ENCODE assay signal across 8 mouse cellular contexts in genomic region chrX:48255830-48256428, GRCm38 (mm10). TPM values are rescaled to one million over a fixed set of nuclear protein-coding genes. Genes with fewer than 3 reads are reported as not detected.
DNase-seq lines count a peak whose midpoint lies in the region; ATAC-seq lines count a peak whose summit lies in the region.

No protein-coding gene starts in this region.

- WGBS in heart, embryonic 11.5 days (ENCODE audit: insufficient replicate concordance): 19% methylated on average over 18 of the region's 18 CpGs
- WGBS in liver, embryonic 12.5 days (ENCODE audit: insufficient replicate concordance): 9% methylated on average over 18 of the region's 18 CpGs
- 18% methylated on average over 18 of the region's 18 CpGs for WGBS in neural tube, embryonic 15.5 days

- H3K4me3 ChIP-seq in heart, embryonic 11.5 days (ENCODE audit: low read depth, low read length): peak overlapping the region; percentile 56
- H3K4me3 ChIP-seq in liver, embryonic 12.5 days: peak overlapping the region; percentile 67
- peak overlapping the region; percentile 53 for H3K4me3 ChIP-seq in neural tube, embryonic 15.5 days (replicated peaks)

- no peaks in the 10 kb centered on the region for H3K9me3 ChIP-seq in heart, embryonic 11.5 days (replicated peaks; ENCODE audit: control insufficient read depth, low read length)
- H3K9me3 ChIP-seq in liver, embryonic 12.5 days (replicated peaks): no peaks in the 10 kb centered on the region
- no peaks in the 10 kb centered on the region for H3K9me3 ChIP-seq in neural tube, embryonic 15.5 days (replicated peaks)

- H3K4me2 ChIP-seq in heart, embryonic 11.5 days: peak overlapping the region; percentile 66
- H3K4me2 ChIP-seq in liver, embryonic 12.5 days: peak overlapping the region; percentile 75
- peak overlapping the region; percentile 66 for H3K4me2 ChIP-seq in neural tube, embryonic 15.5 days

- H3K36me3 ChIP-seq in heart, embryonic 11.5 days (ENCODE audit: control insufficient read depth, insufficient read depth, low read length): no peaks in the 10 kb centered on the region
- H3K36me3 ChIP-seq in liver, embryonic 12.5 days: peaks cover 18% of the 10 kb centered on the region
- no peaks in the 10 kb centered on the region for H3K36me3 ChIP-seq in neural tube, embryonic 15.5 days

- no peaks in the 10 kb centered on the region for H3K27me3 ChIP-seq in heart, embryonic 11.5 days (ENCODE audit: control insufficient read depth, insufficient read depth, low read length)
- H3K27me3 ChIP-seq in liver, embryonic 12.5 days (replicated peaks): 0 out of 2 replicates have a peak, but pooled peaks cover 3% of the 10 kb centered on the region
- H3K27me3 ChIP-seq in neural tube, embryonic 15.5 days (replicated peaks): no peaks in the 10 kb centered on the region

- H3K9ac ChIP-seq in heart, embryonic 11.5 days (ENCODE audit: low read depth, low read length): peak overlapping the region; percentile 64; the same call in 1 of the 2 replicates
- peak overlapping the region; percentile 69 for H3K9ac ChIP-seq in liver, embryonic 12.5 days
- peak overlapping the region; percentile 54 for H3K9ac ChIP-seq in neural tube, embryonic 15.5 days (replicated peaks)

- H3K4me1 ChIP-seq in heart, embryonic 11.5 days (ENCODE audit: control insufficient read depth, insufficient read depth, low read length): no peaks in the 10 kb centered on the region
- H3K4me1 ChIP-seq in liver, embryonic 12.5 days: peaks cover 10% of the 10 kb centered on the region
- H3K4me1 ChIP-seq in neural tube, embryonic 15.5 days: peaks cover 5% of the 10 kb centered on the region

- H3K27ac ChIP-seq in heart, embryonic 11.5 days (ENCODE audit: low read depth, low read length): peak overlapping the region; percentile 74
- H3K27ac ChIP-seq in liver, embryonic 12.5 days: peak overlapping the region; percentile 86
- H3K27ac ChIP-seq in neural tube, embryonic 15.5 days (replicated peaks): peak overlapping the region; percentile 85

- no peak for DNase-seq in heart, adult 11 months
- peak; percentile 15 to 25 for DNase-seq in cerebellum, postnatal 36 days
- DNase-seq in urinary bladder, postnatal 25 days (ENCODE audit: low spot score): no peak

- ATAC-seq in heart, embryonic 11.5 days (replicated peaks; ENCODE audit: insufficient number of reproducible peaks, low FRiP score, low TSS enrichment): no peak; the same call in 1 of the 2 replicates
- ATAC-seq in CD4-positive, CD25-positive, alpha-beta regulatory T cell, adult 4 months: peak; percentile 55
- ATAC-seq in hematopoietic stem cell, adult 5-6 weeks (replicated peaks in 1 of 2; ENCODE audit: insufficient read depth in 1 of 2, low FRiP score in 2 of 2, low TSS enrichment in 1 of 2, low read depth in 1 of 2, poor library complexity in 2 of 2, severe bottlenecking in 2 of 2): peak; percentile 40 to 46; a peak in 2 of 4 replicates
- ATAC-seq in liver, embryonic 12.5 days: peak; percentile 68
- peak; percentile 77 for ATAC-seq in neural tube, embryonic 15.5 days (ENCODE audit: low FRiP score)

RNA-seq across cellular contexts. Expression of gene Utp14a, which starts 0.7 kb away (rescaled TPM):
- 11.0 and 12.0 TPM in 2 replicates for polyA plus RNA-seq in heart, embryonic 11.5 days (2014; fragmentation: Nextera tagmentation; extraction: Ambion mirVana)
- 10 to 100 TPM; 32.1 to 33.6 TPM for polyA plus RNA-seq in CD4-positive, CD25-positive, alpha-beta regulatory T cell, adult 4 months (2017; shearing (Covaris generic))
- 64.1 and 76.8 TPM in 2 replicates for total RNA-seq in hematopoietic stem cell, adult 5-6 weeks (2017)
- 19.3 and 22.5 TPM in 2 replicates for polyA plus RNA-seq in liver, embryonic 12.5 days (2016; fragmentation: Nextera tagmentation; extraction: Ambion mirVana)
- 15.7 TPM in 2 replicates for polyA plus RNA-seq in neural tube, embryonic 15.5 days (2015; fragmentation: Nextera tagmentation; extraction: Ambion mirVana)

RNA-seq across cellular contexts. Expression of gene Zdhhc9, which starts 47.3 kb away (rescaled TPM):
- polyA plus RNA-seq in heart, embryonic 11.5 days (2014; fragmentation: Nextera tagmentation; extraction: Ambion mirVana): 2.9 and 3.1 TPM in 2 replicates
- polyA plus RNA-seq in CD4-positive, CD25-positive, alpha-beta regulatory T cell, adult 4 months (2017; shearing (Covaris generic)): 1 to 10 TPM; 1.7 to 3.0 TPM
- 7.8 and 8.8 TPM in 2 replicates for total RNA-seq in hematopoietic stem cell, adult 5-6 weeks (2017)
- polyA plus RNA-seq in liver, embryonic 12.5 days (2016; fragmentation: Nextera tagmentation; extraction: Ambion mirVana): 2.3 and 2.6 TPM in 2 replicates
- 8.7 and 9.1 TPM in 2 replicates for polyA plus RNA-seq in neural tube, embryonic 15.5 days (2015; fragmentation: Nextera tagmentation; extraction: Ambion mirVana)

Comparison
In these comparisons a context has a peak if more than half of its experiments do, and no peak if none do; other contexts are left out.
1. DNase-seq: peak in cerebellum, postnatal 36 days (2 of 2); none in heart, adult 11 months (single experiment) and urinary bladder, postnatal 25 days (single experiment).
2. Peak in every context shown above with its lines, with median percentiles within 50 percentile points of each other: H3K27ac ChIP-seq, H3K4me2 ChIP-seq, H3K4me3 ChIP-seq and H3K9ac ChIP-seq.